ENCODE assay signal across 39 mouse cellular contexts in the genomic region with DNA sequence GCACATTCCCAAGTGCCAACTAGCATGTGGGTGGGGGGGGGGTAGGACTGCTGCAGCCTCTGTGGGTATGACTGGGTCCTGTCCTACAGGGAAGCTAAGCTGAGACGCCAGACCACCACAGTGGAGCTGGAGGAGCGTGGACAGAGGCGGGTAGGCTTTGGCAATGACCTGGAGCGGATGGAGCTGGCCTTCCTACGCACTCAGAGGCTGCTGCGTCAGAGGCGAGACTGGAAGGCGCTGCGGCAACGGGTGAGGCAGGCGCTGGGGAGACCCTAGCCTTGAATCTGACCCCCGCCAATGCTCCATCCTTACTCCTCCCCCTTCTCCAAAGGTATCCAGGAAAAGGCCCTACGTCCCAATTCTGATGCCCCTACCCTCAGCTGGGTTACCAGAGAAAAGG. TPM values are rescaled to one million over a fixed set of nuclear protein-coding genes. Genes with fewer than 3 reads are reported as not detected.
"Had no signal": no experiment of that assay in that cellular context is flagged by ENCODE, and none has a peak within 500 bp of the region (broad histone marks: within the 10 kb centered on the region; RNA-seq: fewer than 3 reads in every experiment).

No protein-coding gene starts in this region.

- H3K9ac ChIP-seq: limb, embryonic 12.5 days; limb, embryonic 13.5 days; limb, embryonic 15.5 days; liver, embryonic 12.5 days; liver, embryonic 13.5 days; liver, embryonic 14.5 days; liver, embryonic 15.5 days; liver, postnatal 0 days; lung, embryonic 14.5 days; lung, embryonic 15.5 days; midbrain, embryonic 12.5 days; midbrain, embryonic 13.5 days; midbrain, embryonic 15.5 days; neural tube, embryonic 12.5 days; neural tube, embryonic 13.5 days had no signal

- H3K36me3 ChIP-seq: limb, embryonic 10.5 days; limb, embryonic 12.5 days; limb, embryonic 13.5 days; limb, embryonic 15.5 days; liver, embryonic 12.5 days; liver, embryonic 13.5 days; liver, embryonic 15.5 days; lung, embryonic 15.5 days; midbrain, embryonic 10.5 days; midbrain, embryonic 12.5 days; midbrain, embryonic 13.5 days; midbrain, embryonic 15.5 days; neural tube, embryonic 12.5 days; neural tube, embryonic 13.5 days had no signal

- H3K27ac ChIP-seq: limb, embryonic 10.5 days; limb, embryonic 12.5 days; limb, embryonic 13.5 days; limb, embryonic 15.5 days; liver, embryonic 12.5 days; liver, embryonic 13.5 days; liver, embryonic 14.5 days; liver, embryonic 15.5 days; lung, embryonic 15.5 days; macrophage; midbrain, embryonic 10.5 days; midbrain, embryonic 12.5 days; midbrain, embryonic 13.5 days; midbrain, embryonic 15.5 days; neural tube, embryonic 12.5 days; neural tube, embryonic 13.5 days had no signal

- DNase-seq: left cerebral cortex, postnatal 4 days; liver; liver, embryonic 13.5 days; liver, postnatal 0 days; lung, adult 18-20 months; lung, adult 2 months; lung, embryonic 14.5 days; lung, postnatal 10 days; lung, postnatal 14 days; lung, postnatal 36 days; lung, postnatal 4 days; midbrain, embryonic 14.5 days had no signal

- H3K4me2 ChIP-seq: limb, embryonic 12.5 days; limb, embryonic 13.5 days; limb, embryonic 15.5 days; liver, embryonic 11.5 days; liver, embryonic 12.5 days; liver, embryonic 13.5 days; liver, embryonic 15.5 days; lung, embryonic 14.5 days; lung, embryonic 15.5 days; midbrain, embryonic 11.5 days; midbrain, embryonic 12.5 days; midbrain, embryonic 13.5 days; midbrain, embryonic 15.5 days; neural tube, embryonic 12.5 days; neural tube, embryonic 13.5 days had no signal

- H3K27me3 ChIP-seq: limb, embryonic 12.5 days; limb, embryonic 15.5 days; lung, embryonic 15.5 days; midbrain, embryonic 15.5 days; neural tube, embryonic 12.5 days; neural tube, embryonic 13.5 days had no signal

- H3K9me3 ChIP-seq: limb, embryonic 10.5 days; limb, embryonic 12.5 days; limb, embryonic 13.5 days; limb, embryonic 15.5 days; liver, embryonic 12.5 days; liver, embryonic 13.5 days; liver, embryonic 15.5 days; lung, embryonic 15.5 days; megakaryocyte, embryonic 14.5 days; midbrain, embryonic 10.5 days; midbrain, embryonic 12.5 days; midbrain, embryonic 13.5 days; midbrain, embryonic 15.5 days; neural tube, embryonic 12.5 days; neural tube, embryonic 13.5 days had no signal

- H3K4me1 ChIP-seq: lung, embryonic 15.5 days had no signal

- H3K4me3 ChIP-seq: limb, embryonic 10.5 days; limb, embryonic 12.5 days; limb, embryonic 13.5 days; limb, embryonic 15.5 days; liver, embryonic 12.5 days; liver, embryonic 13.5 days; liver, embryonic 15.5 days; lung, embryonic 15.5 days; megakaryocyte, embryonic 14.5 days; midbrain, embryonic 10.5 days; midbrain, embryonic 12.5 days; midbrain, embryonic 13.5 days; midbrain, embryonic 15.5 days; neural tube, embryonic 12.5 days; neural tube, embryonic 13.5 days had no signal

- ATAC-seq: liver, embryonic 12.5 days; liver, postnatal 0 days; lung, postnatal 0 days; midbrain, embryonic 13.5 days; midbrain, embryonic 15.5 days; midbrain, embryonic 16.5 days had no signal

RNA-seq across cellular contexts. Expression of gene Myom3, which starts 5.2 kb away (rescaled TPM):
- total RNA-seq: megakaryocyte progenitor cell, adult 5-6 weeks; megakaryocyte, adult 5-6 weeks; megakaryocyte-erythroid progenitor cell, adult 5-6 weeks; monocyte, adult 5-6 weeks had no signal
- polyA plus RNA-seq: lung, embryonic 14.5 days had no signal

RNA-seq across cellular contexts. Expression of gene Il22ra1, which starts 36.7 kb away (rescaled TPM):
- total RNA-seq: megakaryocyte progenitor cell, adult 5-6 weeks; megakaryocyte, adult 5-6 weeks; megakaryocyte-erythroid progenitor cell, adult 5-6 weeks; monocyte, adult 5-6 weeks had no signal
- polyA plus RNA-seq: limb, embryonic 10.5 days; limb, embryonic 11.5 days; limb, embryonic 12.5 days; limb, embryonic 13.5 days; lung, embryonic 14.5 days; lung, postnatal 0 days; macrophage; midbrain, embryonic 10.5 days; midbrain, embryonic 11.5 days; midbrain, embryonic 12.5 days; midbrain, embryonic 13.5 days; midbrain, embryonic 14.5 days; midbrain, embryonic 15.5 days; midbrain, embryonic 16.5 days; midbrain, postnatal 0 days; neural tube, embryonic 11.5 days; neural tube, embryonic 12.5 days; neural tube, embryonic 13.5 days had no signal
